Mouse (Mus musculus): ENCODE results near the gene Rd3l. TPM values are rescaled to one million over a fixed set of nuclear protein-coding genes. Genes with fewer than 3 reads are reported as not detected.

The Rd3l gene
- total and polyA plus RNA-seq, 3 experiments: 0.08 TPM; not detected in 2

DNA sequence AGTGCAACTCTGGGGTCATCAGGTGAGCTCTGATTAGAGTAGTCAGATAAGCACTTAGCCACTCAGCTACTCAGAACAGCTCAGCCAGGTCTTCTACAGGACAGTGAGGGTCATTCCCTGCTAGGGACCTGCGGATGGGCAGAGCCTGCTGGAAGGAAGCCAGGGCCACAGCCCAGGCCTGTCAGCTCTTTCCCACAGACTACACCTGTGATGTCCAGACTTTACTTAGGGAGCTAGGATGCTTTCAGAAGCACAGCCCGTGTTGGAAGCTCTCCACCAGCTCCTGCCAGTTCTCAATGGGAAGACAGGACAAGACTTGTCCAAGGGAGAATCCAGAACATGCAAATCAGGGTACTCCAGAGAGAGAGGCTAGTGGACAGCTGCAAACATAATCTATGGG lies 47.1 kb downstream of the Rd3l start:
- Histone ChIP-seq H3K9ac (ENCODE audit: control insufficient read depth, low read depth, low read length, poor library complexity, severe bottlenecking) (no peak overlapping the region), H3K79me2 (ENCODE audit: control insufficient read depth, insufficient read depth, low read length, poor library complexity) (no peaks in the 10 kb centered on the region), H3K27me3 (ENCODE audit: control insufficient read depth in 1 of 2, insufficient read depth in 2 of 2, low read length in 2 of 2) (no peaks in the 10 kb centered on the region), H3K27ac (ENCODE audit: control insufficient read depth, low read depth, low read length) (no peak overlapping the region), H3K36me3 (ENCODE audit: control insufficient read depth in 1 of 2, insufficient read depth in 2 of 2, low read length in 2 of 2) (no peaks in the 10 kb centered on the region; a peak in 1 of 4 replicates), H3K4me3 (ENCODE audit: control insufficient read depth in 1 of 2, insufficient read depth in 1 of 2, low read depth in 2 of 2, low read length in 2 of 2) (no peak overlapping the region), H3K9me3 (replicated peaks; ENCODE audit: insufficient read depth, low read length) (no peaks in the 10 kb centered on the region), H3K4me1 (ENCODE audit: control insufficient read depth in 1 of 2, insufficient read depth in 2 of 2, low read length in 2 of 2) (peaks cover 4 to 12% of the 10 kb centered on the region in 2 experiments; a peak in 3 of 4 replicates)
- DNase-seq (ENCODE audit: low read depth, low spot score): no peak
- TF ChIP-seq SIN3A (IDR thresholded peaks at IDR 0.05; ENCODE audit: low read length) (no peak), POLR2AphosphoS5 (IDR thresholded peaks at IDR 0.05; ENCODE audit: borderline replicate concordance, low read depth, low read length) (no peak), USF2 (IDR thresholded peaks at IDR 0.05; ENCODE audit: borderline replicate concordance in 1 of 2, insufficient read depth in 1 of 2, low read depth in 1 of 2, low read length in 2 of 2) (no peak), ZKSCAN1 (IDR thresholded peaks at IDR 0.05; ENCODE audit: low read depth, low read length) (no peak), MXI1 (IDR thresholded peaks at IDR 0.05; ENCODE audit: low read depth, low read length) (no peak), MAX (IDR thresholded peaks at IDR 0.05; ENCODE audit: low read length) (no peak), SMC3 (IDR thresholded peaks at IDR 0.05; ENCODE audit: low read depth, low read length) (no peak), NRF1 (IDR thresholded peaks at IDR 0.05; ENCODE audit: insufficient read depth, low read depth, low read length, poor library complexity, severe bottlenecking) (no peak), CHD1 (IDR thresholded peaks at IDR 0.05; ENCODE audit: low read depth, low read length) (no peak), ETS1 (IDR thresholded peaks at IDR 0.05; ENCODE audit: low read depth, low read length) (no peak), RCOR1 (IDR thresholded peaks at IDR 0.05; ENCODE audit: low read depth, low read length) (no peak), POLR2AphosphoS2 (IDR thresholded peaks at IDR 0.05; ENCODE audit: low read length) (no peak), TAL1 (IDR thresholded peaks at IDR 0.05; ENCODE audit: low read length) (no peak)

DNA sequence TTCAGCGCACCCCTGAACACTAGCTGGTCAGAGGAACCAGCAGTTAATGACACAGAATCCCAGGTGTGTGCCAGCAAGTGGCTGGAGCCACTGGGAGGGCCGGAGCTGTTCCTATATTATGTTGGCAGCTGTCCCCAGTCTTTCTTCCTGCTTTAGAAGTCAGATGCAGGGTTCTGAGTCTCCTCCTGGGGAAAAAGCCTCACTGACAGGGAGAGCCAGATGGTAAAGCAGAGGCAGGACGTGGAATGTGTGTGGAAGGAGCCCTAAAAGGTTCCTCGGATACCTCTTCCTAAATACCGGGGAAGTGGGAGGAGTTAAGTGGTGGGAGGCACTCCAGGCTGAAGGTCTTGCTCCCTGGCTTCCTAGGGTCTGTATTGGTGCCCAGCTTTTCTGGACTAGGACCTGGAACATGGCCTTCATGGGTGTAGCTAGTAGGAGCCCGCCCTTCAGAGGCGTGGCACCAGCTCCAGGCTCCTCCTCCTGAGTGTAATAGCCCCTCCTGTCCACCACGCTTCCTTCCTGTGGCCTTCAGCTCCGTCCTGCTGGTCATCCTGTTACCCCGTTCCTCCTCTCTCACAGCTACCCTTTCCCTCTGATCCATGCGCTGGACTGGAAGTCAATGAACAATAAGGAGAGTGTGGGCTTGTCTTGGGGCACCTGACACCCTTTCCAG lies 47.9 kb downstream of the Rd3l start:
- no peak for TF ChIP-seq ETS1 (IDR thresholded peaks at IDR 0.05; ENCODE audit: low read depth, low read length)
- no peak for TF ChIP-seq UBTF (IDR thresholded peaks at IDR 0.05; ENCODE audit: borderline replicate concordance, insufficient read depth, low read depth, low read length)
- TF ChIP-seq RAD21 (IDR thresholded peaks at IDR 0.05; ENCODE audit: low read depth, low read length): no peak
- TF ChIP-seq POLR2AphosphoS5 (IDR thresholded peaks at IDR 0.05; ENCODE audit: borderline replicate concordance, low read depth, low read length): no peak
- no peak for TF ChIP-seq ZKSCAN1 (IDR thresholded peaks at IDR 0.05; ENCODE audit: low read depth, low read length)
- TF ChIP-seq ZMIZ1 (IDR thresholded peaks at IDR 0.05; ENCODE audit: low read depth, low read length): no peak
- no peak for TF ChIP-seq ZC3H11A (IDR thresholded peaks at IDR 0.05; ENCODE audit: low read depth, low read length)
- no peaks in the 10 kb centered on the region for H3K9me3 ChIP-seq (replicated peaks; ENCODE audit: insufficient read depth, low read length)
- no peak overlapping the region for H3K4me3 ChIP-seq (ENCODE audit: control insufficient read depth in 1 of 2, insufficient read depth in 1 of 2, low read depth in 2 of 2, low read length in 2 of 2)
- H3K27ac ChIP-seq (ENCODE audit: control insufficient read depth, low read depth, low read length): no peak overlapping the region
- no peaks in the 10 kb centered on the region; a peak in 1 of 4 replicates for H3K36me3 ChIP-seq (ENCODE audit: control insufficient read depth in 1 of 2, insufficient read depth in 2 of 2, low read length in 2 of 2)
- H3K4me1 ChIP-seq (ENCODE audit: control insufficient read depth in 1 of 2, insufficient read depth in 2 of 2, low read length in 2 of 2): peaks cover 4 to 12% of the 10 kb centered on the region in 2 experiments; a peak in 3 of 4 replicates
- no peaks in the 10 kb centered on the region for H3K79me2 ChIP-seq (ENCODE audit: control insufficient read depth, insufficient read depth, low read length, poor library complexity)
- no peak overlapping the region for H3K9ac ChIP-seq (ENCODE audit: control insufficient read depth, low read depth, low read length, poor library complexity, severe bottlenecking)
- H3K27me3 ChIP-seq (ENCODE audit: control insufficient read depth in 1 of 2, insufficient read depth in 2 of 2, low read length in 2 of 2): no peaks in the 10 kb centered on the region
- DNase-seq (ENCODE audit: low read depth, low spot score): no peak
